Mouse (Mus musculus) heart, postnatal 0 days (tissue): ENCODE measurements around the gene Map4k4.

ENCODE experiments used
- CTCF ChIP-seq: IDR thresholded peaks from 2 replicates; pipeline ENCODE4 v1.5.1; 2016; ENCODE audit warnings: antibody characterized with exemption, control low read depth, low read depth
- EP300 ChIP-seq: IDR thresholded peaks from 2 replicates; pipeline ENCODE4 v1.6.1; 2016; ENCODE audit warnings: antibody characterized with exemption, low read depth

DNA sequence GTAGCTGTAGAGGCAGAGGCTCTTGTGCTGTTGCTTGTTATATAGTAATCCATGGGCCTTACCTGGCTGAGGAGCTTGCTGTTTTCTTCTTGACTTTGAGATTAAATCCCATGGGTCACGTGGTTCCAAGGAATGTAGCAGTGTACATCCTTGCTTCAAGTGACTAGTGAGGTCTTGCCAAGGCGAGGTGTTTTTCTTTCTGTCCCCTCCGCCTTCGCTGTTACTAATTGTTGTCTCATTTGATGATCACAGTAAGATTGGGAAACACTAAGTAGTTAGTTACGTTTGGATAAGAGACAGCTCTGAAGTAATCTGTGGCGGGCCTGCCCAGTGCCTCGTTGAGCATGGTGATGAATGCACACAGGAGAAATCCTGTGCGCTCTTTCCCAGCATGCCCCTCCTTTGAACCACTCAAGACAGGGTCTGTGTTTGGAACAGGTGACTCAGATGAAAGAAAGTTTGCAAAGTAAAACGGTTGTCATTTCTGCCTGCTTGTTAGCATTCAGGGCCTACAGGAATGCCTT is 31.6 kb downstream of the Map4k4 start:
- no peak for TF ChIP-seq CTCF
- no peak for TF ChIP-seq EP300
